Mouse (Mus musculus) T-helper 2 cell (primary cell): ENCODE data around the gene Gm7138.
"Not testable (repeated sequence)": the region's sequence is repeated elsewhere in the genome, so short reads cannot be mapped to it uniquely, and the experiment has no call there.

Experiments used
- in situ Hi-C: fragments of 300-600 bp; cut with MboI, MseI; formaldehyde crosslinking; loops from one replicate; pipeline ENCODE4 v1.15.1; 2025; ENCODE audit warnings: high pct_unique_total_duplicates

Gene Gm7138

DNA sequence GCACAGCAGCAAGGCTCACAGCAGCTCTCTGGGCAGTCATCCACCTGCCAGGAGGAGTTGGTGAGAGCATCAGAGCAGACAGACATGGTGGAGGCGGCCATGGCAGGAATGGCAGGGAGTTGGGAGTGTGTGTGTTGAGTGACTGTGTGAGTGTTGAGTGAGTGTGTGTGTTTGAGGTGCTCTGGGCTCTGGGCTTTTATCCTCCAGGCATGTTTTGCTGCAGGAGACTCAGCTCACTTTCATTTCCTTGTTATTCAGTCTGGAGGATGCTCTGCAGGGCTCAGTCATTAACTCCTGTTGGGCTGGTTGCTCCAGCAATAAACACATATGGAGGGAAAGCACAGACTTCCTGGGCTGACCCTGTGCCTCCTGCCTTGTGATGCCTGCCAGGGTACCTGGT lies at the start of gene Gm7138:
Gm7138 (minus strand) TSS at position 101 of the 400 bp plus-strand sequence.
- in situ Hi-C loops: not testable (repeated sequence)

- in situ Hi-C loops: no loop called here
Observed at GRCm38 (mm10) chr10:77819203-77819602, 42.5 kb upstream of the Gm7138 start.

GRCm38 (mm10) chr10:77818523-77818922 lies 41.8 kb upstream of the Gm7138 start:
- in situ Hi-C loops: no loop called here

DNA sequence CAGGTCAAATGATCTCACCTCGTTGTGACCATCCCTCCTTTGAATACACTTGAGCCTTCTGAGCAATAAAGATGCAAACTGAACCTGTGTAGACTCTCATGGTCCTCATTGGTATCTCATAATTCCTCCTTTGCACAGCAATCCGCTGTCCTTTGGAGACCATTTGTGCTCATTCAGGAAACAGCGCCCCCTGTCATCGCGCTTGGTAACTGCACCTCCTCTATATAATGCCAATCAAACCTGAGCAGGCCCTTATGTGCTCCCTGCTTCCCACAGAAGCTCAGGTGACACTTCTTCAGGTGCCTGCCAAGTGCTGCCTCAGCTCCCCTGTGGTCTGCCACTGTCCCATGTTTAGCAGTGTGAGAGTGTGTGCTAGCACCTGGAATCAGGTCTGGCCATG lies 38.8 kb upstream of the Gm7138 start:
- in situ Hi-C loops: no loop called here

DNA sequence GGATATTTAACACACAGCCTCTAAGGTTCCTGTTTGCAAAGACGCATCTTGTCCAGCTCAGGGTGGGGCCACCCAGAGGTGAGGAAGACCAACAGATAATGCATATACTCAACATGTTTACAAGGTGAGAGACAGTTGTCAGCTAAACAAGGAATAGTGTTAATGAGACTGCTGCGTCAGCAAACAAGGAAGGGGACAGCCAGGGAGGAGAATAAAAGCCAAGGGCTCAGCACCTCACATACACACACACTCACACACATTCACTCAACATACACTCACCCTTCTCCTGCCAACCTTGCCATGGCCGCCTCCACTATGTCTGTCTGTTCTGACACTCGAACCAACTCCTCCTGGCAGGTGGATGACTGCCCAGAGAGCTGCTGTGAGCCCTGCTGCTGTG lies 37.6 kb upstream of the Gm7138 start, which contains the start of gene Gm2696:
Gm2696 (plus strand) TSS at position 301 of the 400 bp plus-strand sequence.
- in situ Hi-C loops: no loop called here

- in situ Hi-C loops: no loop called here
Observed at GRCm38 (mm10) chr10:77811743-77812142, 35.0 kb upstream of the Gm7138 start, which contains the start of gene Gm9507. Gm9507 (minus strand) TSS chr10:77811843.

DNA sequence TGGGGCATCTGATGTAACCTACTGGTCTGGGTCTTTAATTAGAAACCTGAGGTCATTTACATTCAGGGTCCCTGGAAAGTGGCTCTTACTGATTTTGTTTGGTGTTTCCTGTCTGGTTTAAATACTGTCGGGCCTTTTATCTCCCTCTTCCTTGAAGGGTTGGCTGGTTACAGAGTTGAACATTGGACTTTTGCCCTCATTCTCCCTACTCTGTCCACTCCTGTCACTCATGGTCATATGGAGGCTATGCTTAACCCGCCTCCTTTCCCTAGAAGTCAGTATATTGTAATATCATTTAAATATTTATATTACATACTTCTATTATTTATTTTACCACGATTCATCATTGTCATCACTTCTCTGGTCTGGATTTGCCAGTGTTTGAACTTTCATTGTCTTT lies 27.4 kb upstream of the Gm7138 start:
- in situ Hi-C loops: no loop called here

DNA sequence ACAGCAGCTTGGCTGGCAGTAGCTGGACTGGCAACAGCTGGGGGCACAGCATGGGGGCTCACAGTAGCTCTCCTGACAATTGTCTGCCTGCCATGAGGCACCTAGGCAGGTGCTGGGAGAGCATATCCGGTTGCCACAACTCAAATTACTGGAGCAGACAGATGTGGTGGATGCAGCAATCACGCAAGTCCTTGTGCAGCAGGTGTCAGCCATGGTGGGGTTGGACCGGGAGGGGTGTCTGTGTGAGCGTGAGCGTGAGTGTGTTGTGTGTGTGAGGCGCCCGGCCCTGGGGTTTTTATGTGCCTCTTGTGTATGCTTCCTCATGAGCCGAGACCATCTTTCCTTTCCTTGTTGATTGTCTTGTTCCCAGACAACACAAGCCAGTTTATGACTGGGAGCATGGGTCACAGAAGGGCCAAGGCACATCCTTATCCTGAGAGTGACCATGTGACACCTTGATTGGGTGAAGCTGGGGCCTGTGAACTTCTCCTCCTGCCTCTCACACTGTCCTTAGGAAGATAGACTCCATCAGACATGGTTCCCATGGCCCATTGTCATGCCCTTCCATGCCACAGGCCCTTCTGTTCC lies 22.3 kb upstream of the Gm7138 start, which contains the start of gene Gm19668:
Gm19668 (minus strand) TSS at position 213 of the 588 bp plus-strand sequence.
- in situ Hi-C loops: no loop called here

GRCm38 (mm10) chr10:77798164-77798920 lies 21.6 kb upstream of the Gm7138 start:
- in situ Hi-C loops: not testable (repeated sequence)

DNA sequence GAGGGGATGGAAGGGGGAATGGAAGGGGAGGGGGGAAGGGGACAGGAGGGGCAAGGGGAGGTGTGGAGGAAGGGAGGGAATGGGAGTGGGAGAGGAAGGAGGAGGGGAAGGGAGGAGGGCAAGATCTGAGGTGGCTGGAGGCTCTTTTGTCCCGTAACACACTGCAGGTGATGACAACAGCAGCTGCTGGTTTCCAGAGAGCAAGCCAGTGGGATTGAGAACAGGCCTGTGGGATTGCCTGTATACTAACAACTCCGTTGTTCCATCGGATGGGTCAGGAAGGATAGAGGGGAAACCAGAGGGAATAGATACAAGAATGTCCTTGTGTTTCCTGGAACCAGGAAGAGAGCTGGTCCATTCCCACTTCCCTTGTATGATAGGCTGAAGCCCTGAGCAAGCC lies 20.9 kb upstream of the Gm7138 start:
- in situ Hi-C loops: no loop called here

DNA sequence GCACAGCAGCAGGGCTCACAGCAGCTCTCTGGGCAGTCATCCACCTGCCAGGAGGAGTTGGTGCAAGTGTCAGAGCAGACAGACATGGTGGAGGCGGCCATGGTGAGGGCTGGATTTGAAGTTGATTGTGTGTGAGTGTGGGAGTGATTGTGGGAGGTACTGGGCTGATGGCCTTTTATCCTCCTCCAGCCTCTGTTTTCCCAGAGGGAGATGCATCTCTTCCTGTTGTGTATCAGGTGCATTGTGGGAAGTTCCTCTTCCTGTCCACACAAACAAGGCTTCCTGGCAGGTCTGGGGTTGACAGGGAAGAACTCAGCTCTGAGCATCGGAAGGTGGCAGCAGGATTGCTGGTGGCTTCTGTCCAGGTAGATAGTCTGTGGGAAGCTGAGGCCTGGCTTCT lies 18.2 kb upstream of the Gm7138 start, which contains the start of gene Gm9639:
Gm9639 (minus strand) TSS at position 101 of the 400 bp plus-strand sequence.
- in situ Hi-C loops: no loop called here

DNA sequence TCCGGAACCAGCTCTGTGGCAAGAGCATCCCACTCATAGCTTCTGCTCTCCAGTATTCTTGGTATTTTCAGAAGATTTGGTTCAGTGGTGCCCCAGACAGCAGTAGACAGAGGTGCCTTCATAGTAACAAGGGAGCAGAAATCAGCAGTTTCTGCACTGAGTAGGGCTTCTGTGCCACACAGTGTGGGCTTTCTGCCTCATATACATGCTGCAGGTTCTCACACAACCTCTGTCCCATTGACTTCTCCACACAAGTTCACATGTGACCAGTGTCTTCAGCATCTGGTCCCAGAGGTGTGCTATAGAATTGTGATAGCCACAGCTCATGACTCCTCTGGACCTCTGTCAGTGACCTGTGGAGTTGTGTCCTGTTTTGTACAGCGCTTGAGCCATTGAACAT lies 11.9 kb upstream of the Gm7138 start:
- in situ Hi-C loops: no loop called here

DNA sequence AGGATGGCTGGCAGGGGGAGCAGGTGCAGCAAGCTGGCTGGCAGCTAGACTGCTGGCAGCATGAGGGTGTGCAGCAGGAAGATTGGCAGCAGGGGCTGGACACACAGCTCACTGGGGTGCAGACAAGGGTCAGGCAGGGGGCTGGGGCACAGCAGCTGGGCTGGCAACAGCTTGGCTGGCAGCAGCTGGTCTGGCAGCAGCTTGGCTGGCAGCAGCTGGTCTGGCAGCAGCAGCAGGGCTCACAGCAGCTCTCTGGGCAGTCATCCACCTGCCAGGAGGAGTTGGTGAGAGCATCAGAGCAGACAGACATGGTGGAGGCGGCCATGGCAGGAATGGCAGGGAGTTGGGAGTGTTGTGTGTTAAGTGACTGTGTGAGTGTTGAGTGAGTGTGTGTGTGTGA lies 11.1 kb upstream of the Gm7138 start, which contains the start of gene Gm7137:
Gm7137 (minus strand) TSS at position 325 of the 400 bp plus-strand sequence.
- in situ Hi-C loops: not testable (repeated sequence)

GRCm38 (mm10) chr10:77783396-77783795 lies 6.7 kb upstream of the Gm7138 start:
- in situ Hi-C loops: not testable (repeated sequence)

- in situ Hi-C loops: not testable (repeated sequence)
Observed at GRCm38 (mm10) chr10:77782442-77782841, 5.7 kb upstream of the Gm7138 start, which contains the start of gene Gm3250. Gm3250 (minus strand) TSS chr10:77782542.

- in situ Hi-C loops: not testable (repeated sequence)
Observed at GRCm38 (mm10) chr10:77772142-77772541, 4.6 kb downstream of the Gm7138 start.

DNA sequence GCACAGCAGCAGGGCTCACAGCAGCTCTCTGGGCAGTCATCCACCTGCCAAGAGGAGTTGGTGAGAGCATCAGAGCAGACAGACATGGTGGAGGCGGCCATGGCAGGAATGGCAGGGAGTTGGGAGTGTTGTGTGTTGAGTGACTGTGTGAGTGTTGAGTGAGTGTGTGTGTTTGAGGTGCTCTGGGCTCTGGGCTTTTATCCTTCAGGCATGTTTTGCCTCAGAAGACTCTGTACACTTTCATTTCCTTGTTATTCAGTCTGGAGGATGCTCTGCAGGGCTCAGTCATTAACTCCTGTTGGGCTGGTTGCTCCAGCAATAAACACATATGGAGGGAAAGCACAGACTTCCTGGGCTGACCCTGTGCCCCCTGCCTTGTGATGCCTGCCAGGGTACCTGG lies 5.5 kb downstream of the Gm7138 start, which contains the start of gene Gm3238:
Gm3238 (minus strand) TSS at position 101 of the 400 bp plus-strand sequence.
- in situ Hi-C loops: not testable (repeated sequence)

DNA sequence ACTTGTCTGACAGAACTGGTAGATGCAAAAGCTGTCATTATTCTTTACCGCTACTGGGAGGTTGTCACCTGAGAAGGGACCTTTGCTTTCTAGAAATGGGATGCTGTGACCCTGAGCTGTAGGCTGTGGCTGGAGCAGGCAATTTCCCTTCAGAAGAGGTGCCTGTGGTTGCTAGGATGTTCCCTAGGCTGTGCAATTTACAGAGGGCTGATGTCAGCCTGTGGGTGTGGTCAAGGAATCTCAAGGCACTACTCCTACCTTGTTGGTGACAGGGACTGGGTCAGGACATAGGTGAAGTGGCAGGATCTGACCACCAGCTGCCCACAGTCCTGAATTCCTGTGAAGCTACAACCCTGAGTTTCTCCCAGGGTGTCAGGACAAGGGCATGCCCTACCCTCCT lies 7.0 kb downstream of the Gm7138 start:
- in situ Hi-C loops: no loop called here

- in situ Hi-C loops: not testable (repeated sequence)
Observed at GRCm38 (mm10) chr10:77759582-77759981, 17.2 kb downstream of the Gm7138 start, which contains the start of gene Gm3233. Gm3233 (minus strand) TSS chr10:77759682.

- in situ Hi-C loops: no loop called here
Observed at GRCm38 (mm10) chr10:77753448-77753847, 23.3 kb downstream of the Gm7138 start.

- in situ Hi-C loops: not testable (repeated sequence)
Observed at GRCm38 (mm10) chr10:77752312-77752711, 24.4 kb downstream of the Gm7138 start.

- in situ Hi-C loops: not testable (repeated sequence)
Observed at GRCm38 (mm10) chr10:77751254-77751653, 25.5 kb downstream of the Gm7138 start, which contains the start of gene Gm9736. Gm9736 (minus strand) TSS chr10:77751354.
